Mouse (Mus musculus): ENCODE data around the gene Gnrhr. TPM values are rescaled to one million over a fixed set of nuclear protein-coding genes. Genes with fewer than 3 reads are reported as not detected.

Gene Gnrhr
- polyA plus RNA-seq (2012; rRNA removed) = not detected in 2 replicates

DNA sequence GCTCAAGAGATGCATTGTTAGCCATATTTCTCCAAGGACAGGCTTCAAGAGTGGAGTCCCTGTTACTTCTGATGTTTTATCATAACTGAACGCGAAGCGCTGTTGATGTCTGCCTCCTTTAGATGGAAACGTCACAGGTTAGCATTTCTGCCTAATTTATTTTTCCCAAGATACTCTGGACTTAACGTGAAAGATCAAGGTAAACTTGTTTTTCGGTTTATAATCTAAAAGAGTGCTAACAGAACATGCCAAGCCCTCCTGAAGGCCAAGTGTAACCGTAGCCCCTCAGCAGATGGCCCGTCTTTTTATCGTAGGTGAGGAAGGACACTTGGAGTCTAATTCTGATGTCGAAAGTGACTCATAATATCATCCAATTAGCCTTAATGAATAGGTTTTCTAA, at the start of gene Gnrhr:
Gnrhr (minus strand) TSS at position 101 of the 400 bp plus-strand sequence.
- H3K4me3 ChIP-seq (ENCODE audit: extremely low read depth, insufficient read depth, insufficient read length) = no peak within 1 kb of the TSS
- TF ChIP-seq POLR2A (IDR thresholded peaks at IDR 0.05; ENCODE audit: low read depth, low read length) = no peak
- TF ChIP-seq CTCF (IDR thresholded peaks at IDR 0.05; ENCODE audit: extremely low read depth, insufficient read depth, insufficient read length, insufficient replicate concordance) = no peak
- H3K4me1 ChIP-seq (ENCODE audit: control insufficient read depth, insufficient read depth, insufficient read length) = no peaks in the 10 kb centered on the region
- no peaks in the 10 kb centered on the region for H3K27me3 ChIP-seq (ENCODE audit: control insufficient read depth, insufficient read depth, low read length)
- no peaks in the 10 kb centered on the region for H3K36me3 ChIP-seq (ENCODE audit: control insufficient read depth, insufficient read depth, low read length)
- no peak within 1 kb of the TSS for H3K27ac ChIP-seq (ENCODE audit: insufficient read depth, low read length)
- no peak for DNase-seq (ENCODE audit: low read depth in 1 of 2, low spot score in 2 of 2)
- WGBS = 90% methylated on average over 10 of the region's 10 CpGs

DNA sequence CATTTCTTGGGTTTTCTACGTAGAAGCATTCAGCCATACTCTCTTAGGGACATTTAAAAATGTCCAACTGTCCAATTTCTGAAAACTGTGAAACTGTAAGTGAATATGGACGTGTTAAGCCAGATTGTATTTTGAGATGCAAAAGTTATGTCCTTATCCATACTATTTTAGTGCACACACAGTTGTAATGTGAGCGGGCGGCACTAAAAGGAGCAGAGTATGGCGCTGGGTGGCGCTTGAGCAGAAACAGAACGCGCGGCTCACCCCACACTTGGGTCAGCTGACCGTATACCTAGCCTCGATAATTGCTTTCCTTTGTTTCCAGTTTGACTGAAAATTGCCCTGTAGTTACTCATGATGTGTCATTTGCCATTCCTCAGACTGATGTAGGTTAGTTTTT, 48.9 kb upstream of the Gnrhr start:
- 90% methylated on average over 11 of the region's 11 CpGs for WGBS
- Histone ChIP-seq H3K27ac (ENCODE audit: insufficient read depth, low read length) (no peak overlapping the region), H3K4me3 (ENCODE audit: extremely low read depth, insufficient read depth, insufficient read length) (no peak overlapping the region), H3K4me1 (ENCODE audit: control insufficient read depth, insufficient read depth, insufficient read length) (no peaks in the 10 kb centered on the region), H3K27me3 (ENCODE audit: control insufficient read depth, insufficient read depth, low read length) (no peaks in the 10 kb centered on the region), H3K36me3 (ENCODE audit: control insufficient read depth, insufficient read depth, low read length) (no peaks in the 10 kb centered on the region)
- DNase-seq (ENCODE audit: low read depth in 1 of 2, low spot score in 2 of 2) = no peak
- TF ChIP-seq CTCF (IDR thresholded peaks at IDR 0.05; ENCODE audit: extremely low read depth, insufficient read depth, insufficient read length, insufficient replicate concordance) = no peak
- no peak for TF ChIP-seq POLR2A (IDR thresholded peaks at IDR 0.05; ENCODE audit: low read depth, low read length)

DNA sequence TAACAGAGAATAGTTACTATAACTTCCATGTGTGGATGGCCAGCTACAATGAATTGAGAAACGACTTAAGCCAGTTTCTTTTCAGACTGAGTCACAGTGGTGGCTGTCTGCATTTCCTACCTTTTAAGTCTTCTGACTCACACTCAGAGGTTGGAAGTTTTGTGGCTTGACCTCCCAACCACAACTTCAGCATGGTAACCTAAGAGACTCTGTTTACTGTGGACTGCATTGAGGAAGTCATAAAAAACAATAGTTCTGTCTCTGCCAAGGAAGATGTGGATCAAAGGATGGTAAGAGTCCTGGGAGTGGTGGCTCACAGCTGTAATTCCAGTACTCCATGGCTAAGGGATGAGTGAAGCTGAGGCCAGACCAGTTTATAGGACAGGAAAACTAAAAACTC, 47.2 kb upstream of the Gnrhr start:
- H3K4me1 ChIP-seq (ENCODE audit: control insufficient read depth, insufficient read depth, insufficient read length) = no peaks in the 10 kb centered on the region
- DNase-seq (ENCODE audit: low read depth in 1 of 2, low spot score in 2 of 2) = no peak
- 2% methylated on average over 1 of the region's 1 CpGs for WGBS

DNA sequence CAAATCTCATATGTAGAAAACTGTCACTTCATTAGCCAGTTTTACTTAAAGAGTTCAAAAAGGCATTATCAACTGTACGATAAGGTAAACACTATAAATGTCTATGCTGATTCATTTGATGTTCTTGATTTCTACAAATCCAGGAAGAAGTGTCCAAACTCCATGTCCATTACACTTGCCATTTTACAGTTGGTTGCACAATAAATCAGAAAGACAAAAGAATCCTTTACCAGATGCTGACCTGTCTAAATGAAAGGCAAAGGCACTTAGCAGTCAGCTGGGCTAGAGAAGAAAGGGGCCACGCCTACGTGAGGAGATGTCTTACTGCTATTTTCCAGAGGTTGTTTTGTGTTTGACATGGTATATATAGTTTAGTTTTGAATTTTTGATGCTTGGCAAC, 46.6 kb upstream of the Gnrhr start:
- DNase-seq (ENCODE audit: low read depth in 1 of 2, low spot score in 2 of 2) = no peak
- Histone ChIP-seq H3K27me3 (ENCODE audit: control insufficient read depth, insufficient read depth, low read length) (no peaks in the 10 kb centered on the region), H3K27ac (ENCODE audit: insufficient read depth, low read length) (no peak overlapping the region), H3K4me1 (ENCODE audit: control insufficient read depth, insufficient read depth, insufficient read length) (no peaks in the 10 kb centered on the region), H3K36me3 (ENCODE audit: control insufficient read depth, insufficient read depth, low read length) (no peaks in the 10 kb centered on the region), H3K4me3 (ENCODE audit: extremely low read depth, insufficient read depth, insufficient read length) (no peak overlapping the region)
- TF ChIP-seq CTCF (IDR thresholded peaks at IDR 0.05; ENCODE audit: extremely low read depth, insufficient read depth, insufficient read length, insufficient replicate concordance) (no peak), POLR2A (IDR thresholded peaks at IDR 0.05; ENCODE audit: low read depth, low read length) (no peak)
- WGBS = 90% methylated on average over 3 of the region's 3 CpGs

More for the DNA sequence above, 47.2 kb upstream of the Gnrhr start:
- Histone ChIP-seq H3K4me3 (ENCODE audit: extremely low read depth, insufficient read depth, insufficient read length) (no peak overlapping the region), H3K27me3 (ENCODE audit: control insufficient read depth, insufficient read depth, low read length) (no peaks in the 10 kb centered on the region), H3K27ac (ENCODE audit: insufficient read depth, low read length) (no peak overlapping the region), H3K36me3 (ENCODE audit: control insufficient read depth, insufficient read depth, low read length) (no peaks in the 10 kb centered on the region)
- no peak for TF ChIP-seq POLR2A (IDR thresholded peaks at IDR 0.05; ENCODE audit: low read depth, low read length)
- TF ChIP-seq CTCF (IDR thresholded peaks at IDR 0.05; ENCODE audit: extremely low read depth, insufficient read depth, insufficient read length, insufficient replicate concordance) = no peak

DNA sequence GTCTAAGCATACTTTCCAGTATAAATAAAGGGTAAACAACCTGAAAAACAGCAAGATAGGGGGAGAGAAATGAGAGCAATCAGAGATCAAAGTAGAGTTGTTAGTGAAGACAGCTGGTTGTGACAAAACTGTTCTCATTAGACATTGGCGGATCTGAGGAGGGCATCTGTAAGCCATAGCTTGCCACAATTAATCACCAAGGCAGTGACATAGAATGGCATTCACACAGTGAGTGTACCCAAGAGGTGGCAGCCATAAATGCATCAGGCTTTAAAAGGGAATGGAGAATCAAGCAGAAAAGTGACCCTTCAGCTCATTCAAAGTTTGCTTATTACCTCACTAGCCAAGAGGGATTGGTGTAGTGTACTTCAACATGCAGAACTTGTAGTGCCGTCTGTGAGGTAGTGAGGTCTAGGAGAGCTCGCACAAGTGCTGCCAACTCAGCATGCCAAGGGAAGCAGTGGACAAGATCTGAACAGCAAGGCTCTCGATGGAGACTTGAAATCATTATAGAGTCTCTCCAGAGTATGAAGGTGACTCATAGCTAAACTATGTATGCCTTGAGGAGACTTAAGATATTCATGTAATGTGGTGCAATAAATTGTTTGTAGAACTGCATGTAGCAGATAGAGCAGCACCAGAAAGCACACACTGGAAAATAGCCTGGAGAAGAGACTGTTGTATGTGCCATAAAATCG, 29.6 kb upstream of the Gnrhr start:
- no peak for DNase-seq (ENCODE audit: low read depth in 1 of 2, low spot score in 2 of 2)
- Histone ChIP-seq H3K27me3 (ENCODE audit: control insufficient read depth, insufficient read depth, low read length) (no peaks in the 10 kb centered on the region), H3K4me3 (ENCODE audit: extremely low read depth, insufficient read depth, insufficient read length) (no peak overlapping the region), H3K4me1 (ENCODE audit: control insufficient read depth, insufficient read depth, insufficient read length) (no peaks in the 10 kb centered on the region), H3K36me3 (ENCODE audit: control insufficient read depth, insufficient read depth, low read length) (no peaks in the 10 kb centered on the region), H3K27ac (ENCODE audit: insufficient read depth, low read length) (no peak overlapping the region)
- TF ChIP-seq CTCF (IDR thresholded peaks at IDR 0.05; ENCODE audit: extremely low read depth, insufficient read depth, insufficient read length, insufficient replicate concordance) (no peak), POLR2A (IDR thresholded peaks at IDR 0.05; ENCODE audit: low read depth, low read length) (no peak)
- WGBS = 85% methylated on average over 5 of the region's 5 CpGs

- DNase-seq (ENCODE audit: low read depth in 1 of 2, low spot score in 2 of 2) = peak in 1 of 2 experiments; percentile 15
Measured at GRCm38 (mm10) chr5:86191356-86191755, 6.3 kb downstream of the Gnrhr start.

GRCm38 (mm10) chr5:86190770-86191169, 6.9 kb downstream of the Gnrhr start:
- 30% methylated on average over 5 of the region's 5 CpGs for WGBS
- H3K4me1 ChIP-seq (ENCODE audit: control insufficient read depth, insufficient read depth, insufficient read length) = no peaks in the 10 kb centered on the region
- peak; percentile 24 to 31 for DNase-seq (ENCODE audit: low read depth in 1 of 2, low spot score in 2 of 2)
- no peak overlapping the region for H3K27ac ChIP-seq (ENCODE audit: insufficient read depth, low read length)
- no peak overlapping the region for H3K4me3 ChIP-seq (ENCODE audit: extremely low read depth, insufficient read depth, insufficient read length)
- H3K27me3 ChIP-seq (ENCODE audit: control insufficient read depth, insufficient read depth, low read length) = no peaks in the 10 kb centered on the region
- H3K36me3 ChIP-seq (ENCODE audit: control insufficient read depth, insufficient read depth, low read length) = no peaks in the 10 kb centered on the region
- no peak for TF ChIP-seq POLR2A (IDR thresholded peaks at IDR 0.05; ENCODE audit: low read depth, low read length)
- peak; percentile 48; the same call in 1 of the 2 replicates for TF ChIP-seq CTCF (IDR thresholded peaks at IDR 0.05; ENCODE audit: extremely low read depth, insufficient read depth, insufficient read length, insufficient replicate concordance)

More at GRCm38 (mm10) chr5:86191356-86191755, 6.3 kb downstream of the Gnrhr start:
- Histone ChIP-seq H3K27ac (ENCODE audit: insufficient read depth, low read length) (no peak overlapping the region), H3K4me1 (ENCODE audit: control insufficient read depth, insufficient read depth, insufficient read length) (no peaks in the 10 kb centered on the region), H3K27me3 (ENCODE audit: control insufficient read depth, insufficient read depth, low read length) (no peaks in the 10 kb centered on the region), H3K36me3 (ENCODE audit: control insufficient read depth, insufficient read depth, low read length) (no peaks in the 10 kb centered on the region), H3K4me3 (ENCODE audit: extremely low read depth, insufficient read depth, insufficient read length) (no peak overlapping the region)
- 21% methylated on average over 4 of the region's 4 CpGs for WGBS
- TF ChIP-seq CTCF (IDR thresholded peaks at IDR 0.05; ENCODE audit: extremely low read depth, insufficient read depth, insufficient read length, insufficient replicate concordance) (no peak), POLR2A (IDR thresholded peaks at IDR 0.05; ENCODE audit: low read depth, low read length) (no peak)

Data from spleen, adult 2 months (tissue).